Mouse (Mus musculus): ENCODE measurements around the gene Fat4.

DNA sequence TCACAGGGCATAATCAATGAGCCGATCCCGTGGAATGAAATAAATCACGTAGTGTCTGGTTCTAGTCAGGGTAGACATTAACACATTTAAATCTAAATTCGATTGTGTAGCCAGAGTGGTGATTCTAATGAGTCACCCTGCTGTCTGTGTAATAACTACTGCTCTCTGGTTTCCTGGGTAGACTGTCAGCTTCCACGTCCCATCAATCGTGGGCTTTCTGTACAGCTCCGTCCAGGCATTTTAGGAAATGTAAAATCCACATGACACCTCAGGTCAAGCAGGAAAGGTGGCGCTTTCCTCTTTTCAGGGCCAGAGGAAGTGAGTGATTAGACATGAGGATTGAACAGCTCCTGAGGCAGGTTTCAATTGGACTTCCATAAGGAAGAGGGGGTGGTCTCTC is 50.4 kb downstream of the Fat4 start:
- no peak for TF ChIP-seq GATA1 (IDR thresholded peaks at IDR 0.05; ENCODE audit: low read length)
- TF ChIP-seq TAL1 (IDR thresholded peaks at IDR 0.05; ENCODE audit: low read length), result no peak

Measured in erythroblast, embryonic 14.5 days (primary cell).